Mouse (Mus musculus): ENCODE measurements at regions not wholly inside any gene's neighbourhood (a gene's known extent, or its start where the extent isn't known, plus 50 kb on each side); places are given as distances from the start of the nearest gene placed in this dataset.

GRCm38 (mm10) chr6:112176344-112176743 lies 97.2 kb upstream of the Lmcd1 start:
- TF ChIP-seq EP300 (IDR thresholded peaks at IDR 0.05; ENCODE audit: low read length) = no peak
- TF ChIP-seq HCFC1 (IDR thresholded peaks at IDR 0.05; ENCODE audit: low read depth, low read length) = no peak
- no peak for TF ChIP-seq CTCF (conservative IDR thresholded peaks at IDR 0.05 in 1 of 2, IDR thresholded peaks at IDR 0.05 in 1 of 2; ENCODE audit: low read depth in 2 of 2, low read length in 2 of 2)
- TF ChIP-seq E2F4 (IDR thresholded peaks at IDR 0.05; ENCODE audit: insufficient replicate concordance, low read depth, low read length) = no peak
- no peak for TF ChIP-seq MXI1 (IDR thresholded peaks at IDR 0.05; ENCODE audit: low read depth, low read length)
- no peak for TF ChIP-seq USF1 (IDR thresholded peaks at IDR 0.05; ENCODE audit: low read depth, low read length)
- no peak for TF ChIP-seq POLR2A (IDR thresholded peaks at IDR 0.05; ENCODE audit: low read depth, low read length)
- no peak for TF ChIP-seq TBP (conservative IDR thresholded peaks at IDR 0.05; ENCODE audit: low read depth, low read length)

Measured in CH12.LX (cell line).